Mouse (Mus musculus): ENCODE measurements around the gene Snap25.

The Snap25 gene

GRCm38 (mm10) chr2:136816717-136817400, 103.6 kb downstream of the Snap25 start:
- DNase-seq = no peak

GRCm38 (mm10) chr2:136823751-136824716, 110.8 kb downstream of the Snap25 start:
- no peak for DNase-seq

- DNase-seq = no peak
Measured at GRCm38 (mm10) chr2:136827612-136828011, 114.4 kb downstream of the Snap25 start.

Data from thymus, postnatal 14 days (tissue).